Comparison of ENCODE assay signal across 29 mouse cellular contexts in the genomic region with DNA sequence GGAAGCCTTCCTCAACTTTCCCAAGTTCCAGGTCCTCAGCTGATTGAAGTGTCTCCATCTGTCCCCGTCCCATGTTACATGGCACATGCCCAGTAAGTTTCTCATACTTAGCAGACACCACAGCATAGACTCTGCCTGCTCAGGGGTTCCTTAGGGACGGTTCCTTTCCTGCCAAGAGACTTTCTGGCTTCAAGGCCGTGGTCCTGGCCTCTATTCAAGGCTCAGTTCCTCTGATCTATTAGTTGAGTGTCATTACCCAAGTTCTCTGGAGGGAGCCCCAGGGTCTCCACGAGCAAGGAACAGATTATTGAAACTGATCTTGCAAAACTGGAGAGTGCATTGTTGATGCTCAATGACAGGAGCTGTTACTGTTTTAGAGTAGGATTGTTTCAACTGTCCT. TPM values are rescaled to one million over a fixed set of nuclear protein-coding genes. Genes with fewer than 3 reads are reported as not detected.
DNase-seq lines count a peak whose midpoint lies in the region; ATAC-seq and TF ChIP-seq lines count a peak whose summit lies in the region.
"Had no signal": no experiment of that assay in that cellular context is flagged by ENCODE, and none has a peak within 500 bp of the region (broad histone marks: within the 10 kb centered on the region; RNA-seq: fewer than 3 reads in every experiment).

No protein-coding gene starts in this region.

- no peaks in the 10 kb centered on the region for H3K9me3 ChIP-seq in forebrain, embryonic 16.5 days (ENCODE audit: control insufficient read depth, low read length)
- H3K9me3 ChIP-seq in forebrain, embryonic 13.5 days (replicated peaks), result no peaks in the 10 kb centered on the region
- H3K9me3 ChIP-seq: heart, embryonic 13.5 days; limb, embryonic 12.5 days; liver, embryonic 15.5 days; midbrain, embryonic 10.5 days; midbrain, embryonic 15.5 days; neural tube, embryonic 15.5 days had no signal

- peak; percentile 57; the same call in 1 of the 2 replicates for ATAC-seq in forebrain, embryonic 16.5 days
- ATAC-seq in forebrain, embryonic 13.5 days, result no peak
- ATAC-seq in megakaryocyte progenitor cell, adult 5-6 weeks (replicated peaks; ENCODE audit: poor library complexity), result no peak
- ATAC-seq: intestine, postnatal 0 days; midbrain, embryonic 15.5 days had no signal

- H3K36me3 ChIP-seq in forebrain, embryonic 16.5 days (ENCODE audit: control insufficient read depth, insufficient read depth), result peaks cover 3% of the 10 kb centered on the region; the same call in 1 of the 2 replicates
- H3K36me3 ChIP-seq in forebrain, embryonic 13.5 days (ENCODE audit: poor library complexity, severe bottlenecking), result peaks cover 32% of the 10 kb centered on the region
- H3K36me3 ChIP-seq in testis, adult 2 months (ENCODE audit: control insufficient read depth, insufficient read depth, low read length), result peaks cover 3% of the 10 kb centered on the region

- 66% methylated on average over 4 of the region's 4 CpGs for WGBS in forebrain, embryonic 16.5 days
- WGBS in forebrain, embryonic 13.5 days, result 78% methylated on average over 4 of the region's 4 CpGs

- no peak overlapping the region for H3K4me2 ChIP-seq in forebrain, embryonic 16.5 days (ENCODE audit: low read length)
- no peak overlapping the region for H3K4me2 ChIP-seq in forebrain, embryonic 13.5 days
- H3K4me2 ChIP-seq: heart, embryonic 13.5 days; hindbrain, embryonic 14.5 days; limb, embryonic 12.5 days; liver, embryonic 15.5 days; lung, embryonic 14.5 days; midbrain, embryonic 15.5 days; neural tube, embryonic 15.5 days had no signal

- no peak for TF ChIP-seq CTCF in testis, adult 2 months (IDR thresholded peaks at IDR 0.05; ENCODE audit: control insufficient read depth, insufficient read depth, insufficient replicate concordance, low read depth, low read length)

- no peak overlapping the region for H3K4me3 ChIP-seq in forebrain, embryonic 16.5 days (replicated peaks; ENCODE audit: low read length)
- no peak overlapping the region for H3K4me3 ChIP-seq in forebrain, embryonic 13.5 days
- H3K4me3 ChIP-seq in testis, adult 2 months (ENCODE audit: control insufficient read depth, low read depth, low read length), result no peak overlapping the region
- H3K4me3 ChIP-seq: heart, adult 2 months; heart, embryonic 13.5 days; limb, embryonic 12.5 days; liver, embryonic 15.5 days; midbrain, embryonic 10.5 days; midbrain, embryonic 15.5 days; neural tube, embryonic 15.5 days had no signal

- TF ChIP-seq POLR2A in testis, adult 2 months (IDR thresholded peaks at IDR 0.05; ENCODE audit: control insufficient read depth, low read depth, low read length), result no peak

- H3K27me3 ChIP-seq in forebrain, embryonic 16.5 days (replicated peaks; ENCODE audit: control insufficient read depth, insufficient read depth, low read length), result no peaks in the 10 kb centered on the region
- H3K27me3 ChIP-seq in forebrain, embryonic 13.5 days, result no peaks in the 10 kb centered on the region
- no peaks in the 10 kb centered on the region for H3K27me3 ChIP-seq in testis, adult 2 months (ENCODE audit: control insufficient read depth, insufficient read depth, low read length)
- H3K27me3 ChIP-seq: heart, embryonic 13.5 days; limb, embryonic 12.5 days; liver, embryonic 15.5 days; midbrain, embryonic 15.5 days; neural tube, embryonic 15.5 days had no signal

- H3K4me1 ChIP-seq in forebrain, embryonic 16.5 days (replicated peaks; ENCODE audit: control insufficient read depth, insufficient read depth, low read length), result no peaks in the 10 kb centered on the region
- no peaks in the 10 kb centered on the region for H3K4me1 ChIP-seq in forebrain, embryonic 13.5 days
- H3K4me1 ChIP-seq in testis, adult 2 months (ENCODE audit: control insufficient read depth, insufficient read depth, low read length), result no peaks in the 10 kb centered on the region
- H3K4me1 ChIP-seq: limb, embryonic 12.5 days; midbrain, embryonic 10.5 days; midbrain, embryonic 15.5 days; neural tube, embryonic 15.5 days had no signal

- H3K9ac ChIP-seq in forebrain, embryonic 16.5 days (replicated peaks; ENCODE audit: low read depth, low read length), result no peak overlapping the region
- no peak overlapping the region for H3K9ac ChIP-seq in forebrain, embryonic 13.5 days
- H3K9ac ChIP-seq: heart, embryonic 13.5 days; hindbrain, embryonic 14.5 days; limb, embryonic 12.5 days; liver, embryonic 15.5 days; lung, embryonic 14.5 days; midbrain, embryonic 15.5 days; neural tube, embryonic 15.5 days had no signal

- no peak for DNase-seq in testis, postnatal 10 days (ENCODE audit: low spot score)
- peak; percentile 68 for DNase-seq in adrenal gland, postnatal 25 days
- DNase-seq in heart, adult 18-20 months, result no peak
- DNase-seq: B cell, adult 2 months; cerebellum, adult 18-20 months; cerebellum, postnatal 10 days; gastrocnemius, postnatal 36 days; heart, adult 2 months; heart, postnatal 10 days; kidney, adult 9 months; kidney, postnatal 14 days; lung, embryonic 14.5 days; lung, postnatal 14 days; retina, postnatal 1 day; right cerebral cortex, postnatal 14 days; thymus, adult 18-20 months; thymus, postnatal 25 days had no signal

- no peak overlapping the region for H3K27ac ChIP-seq in forebrain, embryonic 16.5 days (ENCODE audit: low read length)
- no peak overlapping the region for H3K27ac ChIP-seq in forebrain, embryonic 13.5 days
- H3K27ac ChIP-seq in testis, adult 2 months (ENCODE audit: control insufficient read depth, insufficient read depth, low read depth, low read length), result peak overlapping the region; percentile 26; the same call in 1 of the 2 replicates
- H3K27ac ChIP-seq: heart, adult 2 months; heart, embryonic 13.5 days; hindbrain, embryonic 14.5 days; limb, embryonic 12.5 days; liver, embryonic 15.5 days; midbrain, embryonic 10.5 days; midbrain, embryonic 15.5 days; neural tube, embryonic 15.5 days had no signal

RNA-seq across cellular contexts. Expression of gene Tysnd1, which starts 9.3 kb away (rescaled TPM):
- 20.2 and 22.4 TPM in 2 replicates for polyA plus RNA-seq in forebrain, embryonic 16.5 days (2015; fragmentation: Nextera tagmentation; extraction: Ambion mirVana)
- 18.0 and 18.4 TPM in 2 replicates for polyA plus RNA-seq in forebrain, embryonic 13.5 days (2015; fragmentation: Nextera tagmentation; extraction: Ambion mirVana)
- 16.3 and 21.3 TPM in 2 replicates for polyA plus RNA-seq in testis, adult 2 months (2012; rRNA removed)
- 109 and 115 TPM in 2 replicates for total RNA-seq in adrenal gland, postnatal 25 days (2021)
- total RNA-seq in heart, adult 18-20 months (2021), result 10 to 100 TPM; 23.8 to 25.8 TPM
- total RNA-seq in megakaryocyte progenitor cell, adult 5-6 weeks (2015), result 19.0 and 19.7 TPM in 2 replicates
- total RNA-seq in megakaryocyte progenitor cell, adult 5-6 weeks (2017), result 19.9 and 22.7 TPM in 2 replicates

RNA-seq across cellular contexts. Expression of gene Aifm2, which starts 10.4 kb away (rescaled TPM):
- polyA plus RNA-seq in forebrain, embryonic 16.5 days (2015; fragmentation: Nextera tagmentation; extraction: Ambion mirVana), result 5.6 and 7.6 TPM in 2 replicates
- polyA plus RNA-seq in forebrain, embryonic 13.5 days (2015; fragmentation: Nextera tagmentation; extraction: Ambion mirVana), result 5.0 and 5.1 TPM in 2 replicates
- 23.0 and 28.8 TPM in 2 replicates for polyA plus RNA-seq in testis, adult 2 months (2012; rRNA removed)
- total RNA-seq in adrenal gland, postnatal 25 days (2021), result 310 and 356 TPM in 2 replicates
- 10 to 100 TPM; 25.6 to 32.3 TPM for total RNA-seq in heart, adult 18-20 months (2021)
- 1.2 and 1.3 TPM in 2 replicates for total RNA-seq in megakaryocyte progenitor cell, adult 5-6 weeks (2015)
- 3.7 and 4.4 TPM in 2 replicates for total RNA-seq in megakaryocyte progenitor cell, adult 5-6 weeks (2017)

RNA-seq across cellular contexts. Expression of gene Sar1a, which starts 24.6 kb away (rescaled TPM):
- 224 and 244 TPM in 2 replicates for polyA plus RNA-seq in forebrain, embryonic 16.5 days (2015; fragmentation: Nextera tagmentation; extraction: Ambion mirVana)
- polyA plus RNA-seq in forebrain, embryonic 13.5 days (2015; fragmentation: Nextera tagmentation; extraction: Ambion mirVana), result 205 and 216 TPM in 2 replicates
- 88.5 and 101 TPM in 2 replicates for polyA plus RNA-seq in testis, adult 2 months (2012; rRNA removed)
- total RNA-seq in adrenal gland, postnatal 25 days (2021), result 181 and 195 TPM in 2 replicates
- 100 to 1,000 TPM; 180 to 192 TPM for total RNA-seq in heart, adult 18-20 months (2021)
- 81.2 and 88.9 TPM in 2 replicates for total RNA-seq in megakaryocyte progenitor cell, adult 5-6 weeks (2015)
- 98.0 and 113 TPM in 2 replicates for total RNA-seq in megakaryocyte progenitor cell, adult 5-6 weeks (2017)

RNA-seq across cellular contexts. Expression of gene Ppa1, which starts 56.3 kb away (rescaled TPM):
- 244 and 261 TPM in 2 replicates for polyA plus RNA-seq in forebrain, embryonic 16.5 days (2015; fragmentation: Nextera tagmentation; extraction: Ambion mirVana)
- 285 and 287 TPM in 2 replicates for polyA plus RNA-seq in forebrain, embryonic 13.5 days (2015; fragmentation: Nextera tagmentation; extraction: Ambion mirVana)
- polyA plus RNA-seq in testis, adult 2 months (2012; rRNA removed), result 11.3 and 11.5 TPM in 2 replicates
- 107 and 153 TPM in 2 replicates for total RNA-seq in adrenal gland, postnatal 25 days (2021)
- 10 to 100 TPM; 81.8 to 82.3 TPM for total RNA-seq in heart, adult 18-20 months (2021)
- 94.9 and 95.4 TPM in 2 replicates for total RNA-seq in megakaryocyte progenitor cell, adult 5-6 weeks (2015)
- total RNA-seq in megakaryocyte progenitor cell, adult 5-6 weeks (2017), result 139 and 176 TPM in 2 replicates
